Mouse (Mus musculus): Measurements from ENCODE around the gene Itgav. TPM values are rescaled to one million over a fixed set of nuclear protein-coding genes. Genes with fewer than 3 reads are reported as not detected.
"Not testable (repeated sequence)": the region's sequence is repeated elsewhere in the genome, so short reads cannot be mapped to it uniquely, and the experiment has no call there.

Gene Itgav
- polyA plus RNA-seq, 1 experiment = 8.5 TPM

- no peak for DNase-seq (ENCODE audit: low read depth, low spot score)
- 67% methylated on average over 9 of the region's 9 CpGs for WGBS
These were observed 18.5 kb upstream of the Itgav start for GRCm38 (mm10) chr2:83705580-83706158.

GRCm38 (mm10) chr2:83709896-83710524 lies 14.2 kb upstream of the Itgav start:
- WGBS = 16% methylated on average over 11 of the region's 11 CpGs

GRCm38 (mm10) chr2:83713281-83713680 lies 10.9 kb upstream of the Itgav start:
- WGBS = 66% methylated on average over 7 of the region's 7 CpGs
- not testable (repeated sequence) for DNase-seq (ENCODE audit: low read depth, low spot score)

More at GRCm38 (mm10) chr2:83709896-83710524, 14.2 kb upstream of the Itgav start:
- peak; percentile 59 for DNase-seq (ENCODE audit: low read depth, low spot score)

- WGBS = 79% methylated on average over 5 of the region's 5 CpGs
- no peak for DNase-seq (ENCODE audit: low read depth, low spot score)
These were observed 10.3 kb upstream of the Itgav start for GRCm38 (mm10) chr2:83713946-83714345.

DNA sequence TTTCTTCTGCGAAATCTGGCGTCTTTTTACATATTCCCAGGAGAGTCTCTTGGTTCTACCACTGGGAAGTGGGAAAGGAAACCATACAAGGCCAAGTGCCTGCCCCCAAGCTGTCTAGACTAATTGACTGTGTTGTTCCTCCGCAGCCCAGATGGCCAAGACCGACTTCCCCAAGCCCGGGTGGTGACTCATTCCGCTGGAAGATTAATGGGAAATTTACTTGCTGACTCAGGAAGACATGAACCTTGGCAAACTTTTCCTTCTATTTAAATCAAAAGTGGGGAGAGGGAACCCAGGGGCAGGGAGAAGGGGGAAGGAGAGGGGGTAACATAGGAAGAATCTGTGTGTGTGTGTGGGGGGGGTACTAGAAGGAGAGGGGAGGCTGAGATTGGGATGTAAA lies 9.4 kb upstream of the Itgav start:
- DNase-seq (ENCODE audit: low read depth, low spot score) = no peak
- WGBS = 33% methylated on average over 6 of the region's 6 CpGs

GRCm38 (mm10) chr2:83718341-83718740 lies 5.9 kb upstream of the Itgav start:
- DNase-seq (ENCODE audit: low read depth, low spot score) = no peak
- 88% methylated on average over 4 of the region's 4 CpGs for WGBS

- 85% methylated on average over 3 of the region's 3 CpGs for WGBS
These were observed 2.6 kb upstream of the Itgav start for GRCm38 (mm10) chr2:83721635-83722034.

DNA sequence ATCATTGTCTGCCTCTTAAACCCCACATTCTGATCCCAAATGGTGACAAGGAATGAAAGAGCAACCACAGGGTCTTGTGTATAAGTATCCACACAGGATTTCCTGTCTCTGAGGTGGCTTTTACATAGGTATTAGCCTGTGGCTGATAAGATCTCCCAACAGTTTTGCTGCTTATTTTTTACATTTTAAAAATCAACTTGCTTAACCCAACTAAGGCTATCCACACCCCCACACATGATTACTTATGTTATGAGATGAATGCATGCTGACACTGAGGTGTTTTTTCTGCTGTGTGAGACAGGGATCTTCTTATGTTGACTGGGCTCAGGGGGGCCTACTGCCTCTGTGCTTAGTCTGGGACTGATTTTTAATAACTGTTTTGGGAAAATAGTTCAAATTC lies 1.3 kb upstream of the Itgav start:
- DNase-seq (ENCODE audit: low read depth, low spot score) = no peak

More at GRCm38 (mm10) chr2:83721635-83722034, 2.6 kb upstream of the Itgav start:
- DNase-seq (ENCODE audit: low read depth, low spot score) = no peak

DNA sequence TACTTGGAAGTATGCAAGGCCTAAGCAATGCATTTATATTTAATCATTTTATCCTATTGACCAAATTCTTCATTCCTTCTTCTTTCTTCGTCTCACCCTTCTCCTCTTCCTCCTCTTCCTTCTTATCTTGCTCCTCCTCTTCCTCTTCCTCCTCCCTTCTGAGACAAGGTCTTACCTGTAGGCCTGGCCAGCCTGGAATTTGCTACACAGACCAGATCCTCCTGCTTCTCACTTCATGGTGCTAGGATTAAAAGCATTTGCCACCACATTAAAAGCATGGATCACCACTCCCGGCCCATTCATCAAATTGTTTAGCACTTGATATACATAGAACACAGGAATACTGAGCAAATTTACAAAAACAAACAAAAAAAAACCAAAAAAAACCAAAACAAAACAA lies 851 bp upstream of the Itgav start:
- WGBS = 42% methylated on average over 2 of the region's 2 CpGs
- DNase-seq (ENCODE audit: low read depth, low spot score) = no peak

GRCm38 (mm10) chr2:83724827-83725730 lies 882 bp downstream of the Itgav start:
- whole genome bisulfite sequencing = 6% methylated on average over 43 of the region's 44 CpGs
- no peak for DNase-seq (ENCODE audit: low read depth, low spot score)

DNA sequence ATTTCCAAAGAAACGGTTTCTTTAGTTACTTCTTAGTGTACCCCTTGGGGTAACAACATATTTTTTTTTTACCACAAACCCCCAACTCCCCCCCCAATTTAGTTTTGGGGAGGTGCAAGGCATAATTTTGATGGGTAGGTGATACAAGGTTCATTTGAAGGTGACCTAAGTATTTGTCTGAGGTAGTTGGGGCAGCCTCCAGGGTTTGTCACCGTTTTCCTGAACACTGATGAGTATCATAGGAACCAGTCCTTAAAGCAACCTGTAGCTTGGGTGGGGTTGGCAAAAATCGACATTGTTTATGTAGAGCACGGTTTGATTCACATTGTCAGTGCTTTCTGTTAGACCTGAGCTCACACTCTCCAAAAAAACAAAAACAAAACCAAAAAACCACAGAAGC lies 1.6 kb downstream of the Itgav start:
- DNase-seq (ENCODE audit: low read depth, low spot score) = no peak
- WGBS = 48% methylated on average over 4 of the region's 4 CpGs

- WGBS = 62% methylated on average over 4 of the region's 4 CpGs
- no peak for DNase-seq (ENCODE audit: low read depth, low spot score)
These were observed 4.1 kb downstream of the Itgav start for GRCm38 (mm10) chr2:83728238-83728682.

DNA sequence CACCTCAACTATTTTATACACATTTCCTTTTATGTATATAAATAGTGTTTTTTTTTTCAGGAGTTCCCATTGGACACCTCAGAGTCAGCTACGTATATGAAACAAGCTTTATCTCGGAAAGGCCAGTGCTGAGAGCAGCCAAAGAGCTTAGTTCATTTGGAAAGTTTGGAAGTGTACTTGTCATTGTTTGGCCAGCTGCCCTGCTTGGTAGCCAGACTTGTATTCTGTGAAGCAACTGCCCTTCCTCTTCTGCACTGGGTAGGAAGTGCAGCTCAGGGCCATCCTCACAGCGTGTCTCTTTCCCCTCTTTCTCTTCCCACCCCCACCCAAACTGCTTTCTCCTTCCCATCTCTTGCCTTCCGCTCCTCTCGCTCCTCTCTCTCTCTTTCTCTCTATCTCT lies 5.1 kb downstream of the Itgav start:
- 59% methylated on average over 5 of the region's 5 CpGs for WGBS
- DNase-seq (ENCODE audit: low read depth, low spot score) = no peak

DNA sequence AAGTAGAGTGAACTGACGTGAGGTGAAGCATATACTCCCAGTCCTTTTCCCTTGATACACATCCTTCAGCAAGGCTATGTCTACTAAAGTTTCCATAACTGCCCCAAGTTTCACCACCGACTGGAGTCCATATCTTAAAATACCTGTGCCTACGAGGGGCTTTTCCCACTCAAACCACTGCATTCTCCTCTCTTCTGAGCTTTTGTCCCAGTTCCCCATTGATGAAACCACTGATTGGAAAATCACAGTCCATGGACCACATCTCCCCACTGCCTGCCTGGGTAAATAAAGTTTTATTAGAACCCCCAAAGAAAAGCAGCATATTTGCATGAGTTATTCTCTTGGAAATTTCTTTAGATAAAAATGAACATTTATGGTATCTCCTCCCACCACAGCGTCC lies 8.7 kb downstream of the Itgav start:
- WGBS = 91% methylated on average over 4 of the region's 4 CpGs
- DNase-seq (ENCODE audit: low read depth, low spot score) = no peak

GRCm38 (mm10) chr2:83733981-83734393 lies 9.8 kb downstream of the Itgav start:
- 15% methylated on average over 13 of the region's 13 CpGs for WGBS
- DNase-seq (ENCODE audit: low read depth, low spot score) = no peak

DNA sequence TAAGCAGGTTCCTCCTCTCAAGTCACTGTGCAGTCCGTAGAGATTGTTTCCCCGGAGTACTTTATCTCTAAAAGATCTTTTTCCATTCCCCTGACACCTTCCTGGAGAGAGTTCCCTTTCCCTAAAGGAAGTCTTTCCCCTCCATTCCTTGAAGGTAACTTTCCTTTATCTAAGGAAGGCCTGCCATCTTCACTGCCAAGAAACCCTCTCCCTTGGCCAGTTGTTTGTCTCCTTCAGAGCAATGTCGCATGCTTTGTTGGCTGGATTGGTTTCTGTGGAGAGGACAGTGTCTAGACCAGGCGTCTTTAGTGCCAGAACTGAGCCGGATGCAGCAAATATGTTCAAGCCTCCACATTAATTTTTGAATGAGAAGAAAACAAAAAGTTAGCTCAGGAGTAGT lies 11.1 kb downstream of the Itgav start:
- DNase-seq (ENCODE audit: low read depth, low spot score) = no peak
- 86% methylated on average over 5 of the region's 5 CpGs for WGBS

GRCm38 (mm10) chr2:83736836-83737235 lies 12.6 kb downstream of the Itgav start:
- DNase-seq (ENCODE audit: low read depth, low spot score) = no peak
- WGBS = 93% methylated on average over 5 of the region's 5 CpGs

DNA sequence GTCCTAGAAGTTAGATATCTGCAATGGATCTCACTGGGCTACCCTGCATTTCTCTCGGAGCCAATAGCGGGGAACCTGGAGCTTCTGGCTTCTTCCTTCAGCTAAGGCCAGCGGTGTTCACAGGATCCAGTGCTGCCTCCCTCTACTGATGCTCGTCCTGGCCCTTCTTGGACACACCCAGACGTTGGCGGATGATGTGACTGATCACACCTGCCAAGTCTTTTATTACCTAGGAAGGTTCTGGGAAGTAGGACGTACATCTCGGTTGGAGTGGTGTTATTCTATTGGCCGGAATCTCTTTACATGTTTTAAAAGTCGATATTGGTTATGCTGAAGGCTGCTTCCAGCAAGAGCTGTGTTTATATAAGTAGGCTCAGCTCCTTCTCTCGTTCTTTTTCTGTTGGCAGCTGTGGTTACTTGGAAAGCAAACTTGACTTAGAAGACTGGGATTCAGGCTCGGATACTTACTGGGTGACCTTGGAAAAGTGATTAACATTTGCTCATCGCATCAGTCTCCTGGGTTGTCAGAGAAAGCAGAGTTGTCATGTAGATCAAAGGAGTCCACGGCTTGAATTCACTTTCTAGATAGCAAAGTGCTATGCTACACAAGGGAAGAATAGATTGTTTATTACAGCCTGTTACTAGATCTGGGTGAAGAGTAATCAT lies 14.5 kb downstream of the Itgav start:
- 53% methylated on average over 14 of the region's 14 CpGs for WGBS
- DNase-seq (ENCODE audit: low read depth, low spot score) = no peak

- no peak for DNase-seq (ENCODE audit: low read depth, low spot score)
- 69% methylated on average over 9 of the region's 9 CpGs for WGBS
These were observed 15.4 kb downstream of the Itgav start for GRCm38 (mm10) chr2:83739461-83740124.

All from large intestine, adult 2 months (tissue).